Mouse (Mus musculus) kidney, postnatal 0 days (tissue): ENCODE measurements around the gene Itpr2. TPM values are rescaled to one million over a fixed set of nuclear protein-coding genes. Genes with fewer than 3 reads are reported as not detected.

Experiments used
- ATAC-seq: fragments of 200-750 bp; cut with Nextera tagmentation; replicated peaks from 2 replicates; pipeline ENCODE4 v1.8.0; 2017; ENCODE audit warnings: low read depth, moderate number of reproducible peaks, moderate TSS enrichment, moderate library complexity; ENCODE audit not compliant: low FRiP score
- DNase-seq: peaks from one replicate; pipeline ENCODE4 v3.0.0-alpha.2; 2016; ENCODE audit warnings: low spot score
- H3K27ac ChIP-seq: fragments of 300-500 bp; sonication (generic); 2 replicates; pipeline ENCODE4 v1.5.1; 2014; ENCODE audit warnings: mild to moderate bottlenecking
- H3K27me3 ChIP-seq: fragments of 300-500 bp; sonication (generic); 2 replicates; pipeline ENCODE4 v1.6.1; 2014; ENCODE audit warnings: low read length, mixed read lengths; ENCODE audit not compliant: insufficient read depth
- H3K36me3 ChIP-seq: fragments of 300-500 bp; sonication (generic); 2 replicates; pipeline ENCODE4 v1.6.1; 2014; ENCODE audit warnings: low read length, mixed read lengths; ENCODE audit not compliant: insufficient read depth
- H3K4me1 ChIP-seq: fragments of 300-500 bp; sonication (generic); replicated peaks from 2 replicates; pipeline ENCODE4 v1.6.1; 2014; ENCODE audit warnings: antibody characterized with exemption, low read length, mixed read lengths; ENCODE audit not compliant: insufficient read depth
- H3K4me2 ChIP-seq: fragments of 300-500 bp; sonication (generic); 2 replicates; pipeline ENCODE4 v1.6.1; 2014; ENCODE audit warnings: mild to moderate bottlenecking, low read length, moderate library complexity, mixed read lengths
- H3K4me3 ChIP-seq: fragments of 300-500 bp; sonication (generic); replicated peaks from 2 replicates; pipeline ENCODE4 v1.5.1; 2014; ENCODE audit warnings: low read depth, low read length
- H3K9ac ChIP-seq: fragments of 300-500 bp; sonication (generic); 2 replicates; pipeline ENCODE4 v1.6.1; 2014; ENCODE audit warnings: low read depth, low read length
- H3K9me3 ChIP-seq: fragments of 300-500 bp; sonication (generic); replicated peaks from 2 replicates; pipeline ENCODE4 v1.6.1; 2016; ENCODE audit warnings: low read length, inconsistent platforms, mixed read lengths
- CTCF ChIP-seq: IDR thresholded peaks from 2 replicates; pipeline ENCODE4 v1.5.1; 2016; ENCODE audit warnings: antibody characterized with exemption, low read depth, mild to moderate bottlenecking, moderate library complexity
- WGBS: fragments of 180-500 bp; shearing (Covaris S2); extraction: QIAGEN DNeasy Blood & Tissue Kit; methylation state at CpG from one replicate; pipeline ENCODE4 v1.1.7; 2014; 5-methylcytosine and 5-hydroxymethylcytosine counted together
- polyA plus RNA-seq: library from polyadenylated mRNA; unstranded; fragments of >200 nt; fragmentation: Nextera tagmentation; extraction: Ambion mirVana; gene quantifications from 2 replicates; pipeline ENCODE4 v1.2.1, GENCODE M21; 2015

Gene Itpr2
- polyA plus RNA-seq, 1 experiment from 2014 or later: 17.4 TPM

GRCm38 (mm10) chr6:146071883-146072282, 430.1 kb downstream of the Itpr2 start:
- Histone ChIP-seq H3K4me1 (no peaks in the 10 kb centered on the region), H3K9me3 (no peaks in the 10 kb centered on the region), H3K9ac (no peak overlapping the region), H3K36me3 (no peaks in the 10 kb centered on the region), H3K4me3 (no peak overlapping the region), H3K4me2 (no peak overlapping the region), H3K27me3 (no peaks in the 10 kb centered on the region), H3K27ac (no peak overlapping the region)
- WGBS: 89% methylated on average over 1 of the region's 1 CpGs
- ATAC-seq: no peak
- TF ChIP-seq CTCF: no peak
- DNase-seq: no peak

Other genes with a start within 250 kb of the Itpr2 start
- gene Fgfr1op2, start 75.0 kb upstream of the Itpr2 start, polyA plus RNA-seq: 91.1 and 95.4 TPM in 2 replicates
- 49.4 and 53.7 TPM in 2 replicates for gene Ints13, start 75.6 kb upstream of the Itpr2 start, polyA plus RNA-seq
- 144 and 153 TPM in 2 replicates for gene Med21, start 140.3 kb upstream of the Itpr2 start, polyA plus RNA-seq
- gene Tm7sf3, start 140.6 kb upstream of the Itpr2 start, polyA plus RNA-seq: 37.8 and 38.3 TPM in 2 replicates
- 13.1 and 14.2 TPM in 2 replicates for gene Stk38l, start 222.8 kb upstream of the Itpr2 start, polyA plus RNA-seq